Mouse (Mus musculus) C2C12 (cell line): ENCODE measurements around the gene Pik3r5.

Source experiments
- CTCF ChIP-seq: IDR thresholded peaks from one replicate; pipeline ENCODE4 v1.5.1; 2011; ENCODE audit not compliant: control insufficient read depth, insufficient read depth, insufficient read length
- MYOD1 ChIP-seq: IDR thresholded peaks from one replicate; pipeline ENCODE4 v1.6.1; 2011; ENCODE audit warnings: low read depth; ENCODE audit not compliant: control insufficient read depth, insufficient read length
- USF1 ChIP-seq: IDR thresholded peaks from one replicate; pipeline ENCODE4 v1.6.1; 2011; ENCODE audit warnings: low read depth, mild to moderate bottlenecking, control low read depth, moderate library complexity

DNA sequence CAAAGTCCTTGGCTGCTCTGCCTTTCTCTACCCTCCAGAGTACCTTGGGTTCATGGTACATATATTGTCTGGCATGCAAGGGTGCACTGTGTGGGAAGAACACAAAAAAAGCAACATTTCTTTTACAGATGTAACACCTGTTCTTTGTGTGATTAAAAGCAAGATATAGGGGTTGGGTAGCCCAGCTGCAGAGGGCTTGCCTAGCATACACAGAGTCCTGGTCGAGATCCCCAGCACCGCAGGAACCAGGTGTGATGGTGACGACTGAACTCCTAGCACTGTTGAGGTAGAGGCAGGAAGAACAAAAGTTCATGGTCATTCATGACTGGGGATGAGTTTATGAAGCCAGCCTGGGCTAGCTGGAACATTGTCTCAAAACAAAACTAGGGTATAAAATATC lies 30.8 kb downstream of the Pik3r5 start:
- TF ChIP-seq CTCF (no peak), USF1 (no peak), MYOD1 (no peak)
